Mouse (Mus musculus): ENCODE data around the gene Artn. TPM values are rescaled to one million over a fixed set of nuclear protein-coding genes. Genes with fewer than 3 reads are reported as not detected.

The Artn gene
- total RNA-seq, 2 experiments from 2014 or later = not detected

GRCm38 (mm10) chr4:117891738-117892161 is 37.8 kb downstream of the Artn start, which contains the start of gene Dph2:
TSS of gene Dph2 (minus strand) at chr4:117892032.
- ATAC-seq (ENCODE audit: poor library complexity, severe bottlenecking) = peak; percentile 89

- no peak for ATAC-seq (ENCODE audit: poor library complexity, severe bottlenecking)
Measured at GRCm38 (mm10) chr4:117890750-117891149, 38.8 kb downstream of the Artn start.

GRCm38 (mm10) chr4:117890031-117890430 is 39.5 kb downstream of the Artn start:
- ATAC-seq (ENCODE audit: poor library complexity, severe bottlenecking) = no peak

DNA sequence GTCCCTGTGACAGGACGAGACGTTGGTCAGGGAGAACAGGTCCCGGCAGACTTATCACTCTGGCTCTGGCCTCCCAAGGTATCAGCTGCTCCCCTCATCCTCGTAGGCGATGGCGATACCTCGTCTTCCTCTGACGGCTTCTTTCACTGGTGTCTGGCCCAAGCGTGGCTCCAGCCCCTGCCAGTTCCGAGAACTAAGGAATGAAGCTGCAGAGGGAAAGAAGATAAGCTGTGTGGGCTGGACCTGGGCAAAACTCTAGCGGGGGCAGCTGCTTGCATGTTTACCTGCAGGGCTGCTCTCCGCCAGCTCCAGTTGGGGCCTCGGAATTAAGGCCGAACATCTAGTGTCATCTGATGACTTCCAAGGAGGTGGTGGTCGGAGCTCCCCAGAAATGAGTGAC is 40.1 kb downstream of the Artn start:
- no peak for ATAC-seq (ENCODE audit: poor library complexity, severe bottlenecking)

DNA sequence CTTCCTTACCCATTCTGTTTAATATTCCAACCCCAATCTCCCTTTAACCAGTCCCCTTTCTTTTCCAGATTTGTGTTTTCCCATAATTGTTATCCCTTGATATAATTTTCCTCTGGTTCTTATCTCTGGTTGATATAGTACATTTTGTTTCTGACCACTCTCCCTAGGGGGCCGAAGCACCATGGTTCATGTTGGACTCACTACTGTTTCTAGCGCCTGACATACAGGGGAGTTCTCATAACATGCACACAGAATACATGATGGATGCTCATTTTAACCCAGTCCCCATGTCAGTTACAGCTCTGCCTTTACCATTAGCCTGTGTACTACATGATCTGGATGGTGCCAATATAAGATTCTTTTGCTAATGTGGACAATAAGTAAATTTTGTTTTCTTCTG is 41.6 kb downstream of the Artn start:
- ATAC-seq (ENCODE audit: poor library complexity, severe bottlenecking) = no peak

- ATAC-seq (ENCODE audit: poor library complexity, severe bottlenecking) = peak; percentile 75
Measured at GRCm38 (mm10) chr4:117887133-117887532, 42.4 kb downstream of the Artn start, which contains the start of gene Atp6v0b. TSS of gene Atp6v0b (minus strand) at chr4:117887333.

GRCm38 (mm10) chr4:117886644-117887043 is 42.9 kb downstream of the Artn start:
- peak; percentile 64 for ATAC-seq (ENCODE audit: poor library complexity, severe bottlenecking)

DNA sequence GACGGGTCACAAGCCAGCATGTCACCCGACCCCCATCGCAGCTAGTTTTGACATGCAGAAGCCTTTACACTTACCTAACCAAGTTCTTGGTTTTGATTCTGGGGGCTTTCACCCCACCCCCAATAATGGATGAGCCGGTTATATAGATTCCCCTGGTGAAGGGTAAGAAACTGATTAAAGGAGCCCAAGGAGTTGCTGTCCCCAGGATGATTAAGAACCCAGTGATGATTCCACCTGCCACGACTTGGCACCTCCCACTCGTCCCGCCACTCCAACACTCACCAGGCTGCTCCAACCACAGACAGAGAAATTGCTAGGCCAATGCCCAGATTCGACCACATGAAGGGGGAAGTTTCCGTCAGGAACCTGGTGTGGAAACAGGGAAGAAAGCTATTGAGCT is 43.6 kb downstream of the Artn start:
- no peak for ATAC-seq (ENCODE audit: poor library complexity, severe bottlenecking)

DNA sequence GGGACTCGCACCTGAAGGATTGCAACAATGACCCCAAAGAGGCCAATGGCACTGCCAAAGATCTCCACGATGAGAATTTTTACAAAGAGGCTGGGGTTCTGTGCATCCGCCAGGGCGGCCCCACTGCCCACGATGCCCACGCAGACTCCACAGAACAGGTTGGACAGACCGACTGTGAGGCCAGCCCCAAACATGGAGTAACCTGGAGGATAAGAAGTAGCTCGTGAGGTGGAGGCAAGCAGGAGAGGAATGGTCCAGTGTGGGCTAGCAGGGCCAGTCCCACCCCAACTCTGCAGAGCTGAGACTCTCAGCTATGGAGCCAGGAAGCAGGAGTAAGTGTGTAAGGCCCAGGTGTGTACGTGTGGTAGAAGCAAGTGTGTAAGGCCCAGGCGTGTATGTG is 44.5 kb downstream of the Artn start:
- ATAC-seq (ENCODE audit: poor library complexity, severe bottlenecking) = no peak

GRCm38 (mm10) chr4:117884146-117884545 is 45.4 kb downstream of the Artn start:
- ATAC-seq (ENCODE audit: poor library complexity, severe bottlenecking) = no peak

GRCm38 (mm10) chr4:117882701-117883691 is 46.6 kb downstream of the Artn start, which contains the start of gene B4galt2:
TSS of gene B4galt2 (minus strand) at chr4:117883487.
- ATAC-seq (ENCODE audit: poor library complexity, severe bottlenecking) = no peak

DNA sequence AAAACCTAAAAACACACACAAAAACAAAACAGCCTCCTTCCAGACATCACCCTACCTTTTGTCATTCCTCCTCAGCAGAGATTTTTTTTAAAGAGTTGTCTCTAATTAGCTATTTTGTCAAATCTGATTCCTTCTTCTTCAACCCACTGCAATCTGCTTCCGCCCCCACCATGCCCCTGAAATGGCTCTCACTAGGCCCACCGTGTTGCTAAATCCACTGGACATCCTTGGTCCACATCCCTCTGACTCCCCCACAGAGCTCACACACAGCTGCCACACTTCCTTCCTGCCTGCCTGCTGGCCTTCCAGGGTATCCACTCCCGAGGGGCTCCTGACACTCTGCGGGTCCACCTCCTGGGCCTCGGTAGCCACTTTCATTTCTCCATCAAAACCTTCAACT is 50.9 kb downstream of the Artn start:
- no peak for ATAC-seq (ENCODE audit: poor library complexity, severe bottlenecking)

GRCm38 (mm10) chr4:117878301-117878700 is 51.3 kb downstream of the Artn start:
- ATAC-seq (ENCODE audit: poor library complexity, severe bottlenecking) = no peak

Other genes with a start within 250 kb of the Artn start
- gene Dmap1, start 247.5 kb downstream of the Artn start, total RNA-seq (2015) = 9.6 and 11.3 TPM in 2 replicates
- 14.7 and 18.1 TPM in 2 replicates for gene Dmap1, start 247.5 kb downstream of the Artn start, total RNA-seq (2017)
- gene Gm12845, start 205.4 kb downstream of the Artn start, total RNA-seq (2015) = not detected in 2 replicates
- not detected in 2 replicates for gene Gm12845, start 205.4 kb downstream of the Artn start, total RNA-seq (2017)
- not detected in 2 replicates for gene Klf17, start 164.1 kb downstream of the Artn start, total RNA-seq (2015)
- not detected in 2 replicates for gene Klf17, start 164.1 kb downstream of the Artn start, total RNA-seq (2017)
- gene Slc6a9, start 95.3 kb downstream of the Artn start, total RNA-seq (2015) = 0.76 and 2.6 TPM in 2 replicates
- gene Slc6a9, start 95.3 kb downstream of the Artn start, total RNA-seq (2017) = 1.9 and 6.1 TPM in 2 replicates
- not detected in 2 replicates for gene Ccdc24, start 57.2 kb downstream of the Artn start, total RNA-seq (2015)
- not detected in 2 replicates for gene Ccdc24, start 57.2 kb downstream of the Artn start, total RNA-seq (2017)
- not detected in 2 replicates for gene B4galt2, start 46.3 kb downstream of the Artn start, total RNA-seq (2015)
- 0.61 TPM in 1 of 2 replicates, not detected in the other for gene B4galt2, start 46.3 kb downstream of the Artn start, total RNA-seq (2017)
- gene Atp6v0b, start 42.4 kb downstream of the Artn start, total RNA-seq (2015) = 482 and 584 TPM in 2 replicates
- 229 and 245 TPM in 2 replicates for gene Atp6v0b, start 42.4 kb downstream of the Artn start, total RNA-seq (2017)
- gene Dph2, start 37.7 kb downstream of the Artn start, total RNA-seq (2015) = 5.2 and 6.5 TPM in 2 replicates
- gene Dph2, start 37.7 kb downstream of the Artn start, total RNA-seq (2017) = 4.1 and 4.3 TPM in 2 replicates
- 15.5 and 17.0 TPM in 2 replicates for gene Ipo13, start 14.8 kb downstream of the Artn start, total RNA-seq (2015)
- 8.7 and 11.2 TPM in 2 replicates for gene Ipo13, start 14.8 kb downstream of the Artn start, total RNA-seq (2017)
- 5.3 and 7.3 TPM in 2 replicates for gene St3gal3, start 205.2 kb upstream of the Artn start, total RNA-seq (2015)
- 6.6 and 7.2 TPM in 2 replicates for gene St3gal3, start 205.2 kb upstream of the Artn start, total RNA-seq (2017)

Measured in megakaryocyte, adult 5-6 weeks (primary cell).